Mouse (Mus musculus) heart, postnatal 0 days (tissue): ENCODE measurements around the gene Phf2.

Experiments used
- CTCF ChIP-seq: IDR thresholded peaks from 2 replicates; pipeline ENCODE4 v1.5.1; 2016; ENCODE audit warnings: antibody characterized with exemption, control low read depth, low read depth
- EP300 ChIP-seq: IDR thresholded peaks from 2 replicates; pipeline ENCODE4 v1.6.1; 2016; ENCODE audit warnings: antibody characterized with exemption, low read depth

DNA sequence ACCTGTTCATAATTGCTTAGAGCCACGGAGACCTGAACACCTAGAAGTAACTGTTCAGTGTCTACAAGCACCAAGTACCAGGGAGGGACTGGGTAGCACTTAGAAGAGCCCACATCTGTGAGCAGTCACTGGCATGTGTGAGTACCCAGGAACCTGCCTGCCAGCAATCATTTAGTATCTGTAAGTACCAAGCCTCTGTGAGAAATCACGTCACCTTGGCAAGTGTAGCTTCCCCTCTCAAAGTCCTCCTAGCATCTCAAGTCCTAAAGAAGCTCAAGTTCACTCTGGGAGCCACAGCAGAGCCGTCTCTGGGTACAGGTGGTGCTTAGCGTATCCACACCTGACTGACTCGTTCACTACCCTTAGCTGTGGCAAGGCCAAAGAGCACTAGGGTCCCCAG, 19.2 kb downstream of the Phf2 start:
- TF ChIP-seq CTCF = no peak
- TF ChIP-seq EP300 = no peak
